Mouse (Mus musculus) megakaryocyte-erythroid progenitor cell, adult 5-6 weeks (primary cell): ENCODE results near the gene Dguok. TPM values are rescaled to one million over a fixed set of nuclear protein-coding genes. Genes with fewer than 3 reads are reported as not detected.
A peak's percentile ranks its signal among the peaks of the same experiment; 100 is the strongest.

ENCODE experiments used
- ATAC-seq: replicated peaks from 2 replicates; pipeline ENCODE4 v1.8.0; 2016; ENCODE audit warnings: mild to moderate bottlenecking, inconsistent platforms; ENCODE audit not compliant: severe bottlenecking, poor library complexity, low FRiP score, low TSS enrichment
- total RNA-seq, 2 experiments: library from RNA; stranded (forward) in 1 of 2; stranded (reverse) in 1 of 2; fragments of 200-1000, 215-1000 nt in 1 of 2; fragments of >200 nt in 1 of 2; fragmentation: Nextera tagmentation in 1 of 2; gene quantifications; 2 replicates each; pipeline ENCODE4 v1.2.3; 2014 to 2017

The Dguok gene
- total RNA-seq, 2 experiments from 2014 or later, result 37.9 to 53.6 TPM

GRCm38 (mm10) chr6:83459034-83459644 is 47.6 kb downstream of the Dguok start, which contains the start of gene Tet3:
TSS of gene Tet3 (minus strand) at chr6:83459084.
- ATAC-seq, result no peak

GRCm38 (mm10) chr6:83456984-83457810 is 49.6 kb downstream of the Dguok start:
- ATAC-seq, result peak; percentile 25; the same call in 1 of the 2 replicates

- ATAC-seq, result peak; percentile 44
These were observed 50.4 kb downstream of the Dguok start for GRCm38 (mm10) chr6:83456131-83456983.

GRCm38 (mm10) chr6:83455328-83456130 is 51.2 kb downstream of the Dguok start:
- ATAC-seq, result no peak

GRCm38 (mm10) chr6:83453706-83454105 is 53.1 kb downstream of the Dguok start:
- no peak for ATAC-seq

GRCm38 (mm10) chr6:83450451-83451303 is 56.1 kb downstream of the Dguok start:
- no peak for ATAC-seq

DNA sequence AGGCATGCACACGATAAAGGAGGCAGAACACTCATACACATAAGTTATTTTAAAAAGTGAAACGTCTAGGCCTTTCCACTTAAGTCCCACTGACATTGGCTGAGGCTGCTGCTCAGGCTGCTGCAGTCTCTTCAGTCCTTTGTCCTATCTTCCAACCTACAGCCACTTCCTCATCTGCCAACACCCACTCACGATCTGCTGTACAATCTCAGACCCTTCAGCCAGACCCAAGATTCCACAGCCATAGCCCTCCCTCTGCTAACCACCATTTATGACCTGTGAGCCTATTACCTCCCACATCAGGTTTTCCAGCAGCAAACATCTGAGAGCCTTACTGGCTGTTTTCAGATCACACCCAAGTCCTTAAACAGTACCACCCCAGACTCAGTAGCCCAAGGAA is 57.3 kb downstream of the Dguok start:
- ATAC-seq, result peak; percentile 48

GRCm38 (mm10) chr6:83448911-83449310 is 57.9 kb downstream of the Dguok start:
- ATAC-seq, result no peak

- no peak for ATAC-seq
These were observed 59.7 kb downstream of the Dguok start for GRCm38 (mm10) chr6:83447031-83447430.

- ATAC-seq, result no peak
These were observed 61.0 kb downstream of the Dguok start for GRCm38 (mm10) chr6:83445796-83446195.

DNA sequence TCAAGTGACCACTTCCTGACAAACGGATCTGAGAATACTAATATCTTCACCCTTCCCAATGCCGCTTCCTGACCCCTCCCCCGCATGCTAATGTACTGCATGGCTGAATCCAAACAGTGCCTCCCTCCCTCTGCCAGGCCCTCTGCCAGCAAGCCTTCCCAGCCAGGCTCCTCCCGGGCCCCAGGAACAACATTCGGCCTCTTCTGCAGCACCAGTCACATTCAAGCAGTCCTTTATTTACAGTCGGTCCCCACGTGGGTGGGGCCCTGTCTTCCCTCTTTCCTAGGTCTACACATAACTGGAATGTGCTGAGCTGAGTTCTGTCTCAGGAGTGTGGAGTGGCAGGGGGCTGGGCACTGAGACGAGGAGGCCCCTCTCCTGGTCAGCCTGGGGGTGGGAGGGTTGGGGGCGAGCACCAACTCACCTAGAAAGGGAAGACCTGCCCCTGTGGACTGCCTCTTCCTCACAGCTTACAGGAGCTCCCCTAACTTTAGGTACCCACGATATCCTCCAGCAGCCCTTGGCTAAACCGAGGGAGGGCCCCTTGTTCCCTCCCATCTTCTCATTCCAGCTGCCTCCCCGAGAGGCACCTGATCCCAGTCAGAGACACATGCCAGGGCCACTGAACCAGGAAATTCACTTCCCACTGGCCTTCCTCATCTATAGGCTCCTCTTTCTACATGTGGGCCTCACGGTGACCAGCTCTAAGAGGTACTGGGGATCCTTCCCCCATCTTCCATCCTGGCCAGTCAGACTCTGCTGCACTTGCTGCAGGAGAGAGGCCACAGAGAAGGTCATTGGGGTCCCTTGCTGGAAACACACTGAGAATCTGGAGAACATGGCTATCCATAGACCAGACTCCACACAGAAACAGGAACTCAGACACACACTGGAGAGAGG is 63.1 kb downstream of the Dguok start:
- no peak for ATAC-seq

GRCm38 (mm10) chr6:83442639-83443038 is 64.1 kb downstream of the Dguok start:
- ATAC-seq, result no peak

DNA sequence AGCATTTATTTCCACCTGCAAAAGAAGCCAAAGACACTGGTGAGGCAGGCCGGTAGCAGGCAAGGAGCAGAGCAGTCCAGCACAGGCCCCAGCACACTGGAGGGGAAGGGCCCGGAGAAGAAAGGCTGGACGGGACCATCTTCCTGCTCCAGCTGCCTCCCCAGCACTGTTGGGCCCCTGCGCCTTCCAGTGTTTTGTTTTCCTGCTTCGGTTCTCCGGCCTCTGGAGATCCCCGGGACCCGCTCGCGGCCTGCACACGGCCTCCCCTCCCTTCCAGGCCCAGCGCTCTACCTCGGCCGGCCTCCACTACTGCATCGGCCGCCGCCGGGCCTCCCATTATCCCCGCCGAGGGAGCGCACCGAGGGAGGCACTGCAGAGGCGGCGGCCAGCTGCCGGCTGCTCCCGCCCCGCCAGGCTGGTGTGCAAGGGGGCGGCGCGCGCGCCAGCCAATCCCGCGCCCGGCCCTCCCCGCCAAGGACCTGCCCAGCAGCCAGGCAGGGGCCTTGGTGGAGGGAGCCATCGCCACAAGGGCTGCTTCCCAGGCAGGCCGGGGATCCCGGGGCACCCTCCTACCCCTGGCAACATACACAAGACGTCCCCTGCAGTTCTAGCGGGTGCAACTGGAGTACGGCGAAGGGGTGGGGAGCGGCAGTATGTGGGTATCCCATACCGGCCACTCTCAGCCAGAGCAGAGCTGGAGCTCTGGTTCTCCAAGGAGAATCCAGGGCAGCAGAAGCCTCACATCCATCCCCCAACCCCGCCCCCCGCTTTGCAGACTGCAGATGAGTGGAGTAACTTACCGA is 65.3 kb downstream of the Dguok start:
- ATAC-seq, result peak; percentile 88

DNA sequence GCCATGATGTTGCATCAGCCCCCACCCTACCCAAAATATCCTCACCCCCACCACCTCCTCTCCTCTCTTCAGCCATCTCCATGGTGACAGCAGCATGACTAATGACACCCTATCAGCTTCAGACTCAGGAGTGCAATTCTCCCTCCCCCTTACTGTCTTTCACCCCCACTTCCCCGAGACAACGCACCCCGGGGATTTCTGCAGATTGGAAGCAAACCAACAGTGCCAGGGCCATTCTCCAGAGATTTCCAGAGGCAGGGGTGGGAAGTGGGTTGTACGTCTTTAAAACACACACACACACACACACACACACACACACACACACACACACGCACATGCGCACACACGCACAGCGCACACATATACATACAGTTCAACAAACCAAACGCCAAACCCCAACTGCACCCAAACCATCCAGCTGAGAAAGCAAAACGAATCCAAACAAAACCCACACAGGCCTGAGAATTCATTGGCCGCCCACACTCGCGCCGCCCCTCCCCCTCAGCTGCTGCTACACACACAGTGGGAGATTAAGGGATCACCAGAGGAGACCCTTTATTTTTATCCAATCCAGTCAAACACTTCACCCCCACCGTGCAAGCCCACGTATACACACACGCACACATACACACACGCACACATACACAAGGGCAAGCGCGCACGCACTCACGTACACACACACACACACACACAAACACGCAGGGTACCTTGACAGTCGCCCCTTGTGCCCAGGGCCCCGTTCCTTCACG is 66.1 kb downstream of the Dguok start:
- no peak for ATAC-seq

DNA sequence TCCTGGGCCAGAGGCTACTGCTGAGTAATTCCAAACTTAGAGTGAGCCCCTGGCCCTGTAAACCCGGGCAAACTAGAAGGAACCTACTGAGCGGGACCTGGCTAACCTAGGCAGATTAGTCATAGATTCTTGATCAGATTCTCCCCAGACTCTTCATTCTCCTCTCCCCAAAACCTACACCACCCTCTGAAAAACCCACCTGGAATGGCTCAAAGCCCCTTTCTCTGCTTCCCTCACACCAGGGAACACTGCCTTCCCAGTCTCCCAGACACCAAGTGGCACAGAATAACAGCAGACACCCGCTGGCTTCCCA is 66.6 kb downstream of the Dguok start:
- no peak for ATAC-seq

GRCm38 (mm10) chr6:83439781-83440180 is 67.0 kb downstream of the Dguok start:
- no peak for ATAC-seq
